Mouse (Mus musculus): ENCODE measurements around the gene Trim75.

Trim75 gene

DNA sequence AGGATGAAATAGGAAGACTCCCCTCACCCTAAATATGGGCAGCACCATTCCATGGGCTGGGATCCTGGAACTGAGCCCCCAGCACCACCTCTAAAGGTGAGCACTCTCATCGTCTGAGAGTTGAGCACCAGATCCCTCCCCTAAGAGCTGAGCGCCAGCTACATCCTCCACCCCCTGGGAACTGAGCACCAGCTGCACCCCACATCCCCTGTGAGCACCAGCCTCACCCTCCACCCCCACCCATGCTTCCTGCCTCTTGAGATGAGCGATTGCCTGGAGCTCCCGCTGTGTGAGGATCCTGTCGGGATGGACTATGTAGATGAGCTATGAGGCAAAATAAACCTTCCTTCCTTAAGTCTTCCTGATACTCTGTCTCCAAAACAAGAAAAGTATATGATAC lies 44.7 kb downstream of the Trim75 start:
- DNase-seq, result no peak

DNA sequence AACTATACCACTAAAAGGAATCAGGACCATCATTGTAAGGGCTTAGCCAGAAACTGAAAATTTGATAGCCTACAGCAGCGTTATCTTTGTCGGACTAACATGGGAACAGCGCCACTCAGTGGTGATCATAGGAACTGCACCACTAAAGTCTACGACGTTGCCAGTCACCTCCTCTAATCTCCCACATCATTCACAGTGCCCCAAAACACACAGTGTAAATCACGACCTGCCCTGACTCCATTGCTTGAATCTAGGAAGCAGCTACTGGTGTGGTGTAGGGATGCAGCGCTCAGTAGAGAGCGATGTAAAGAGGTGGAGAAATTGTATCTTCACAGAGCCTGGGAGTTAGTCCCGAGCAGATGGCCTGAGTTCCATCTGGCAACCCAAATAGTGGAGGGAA lies 46.1 kb downstream of the Trim75 start:
- peak; percentile 85 for DNase-seq

DNA sequence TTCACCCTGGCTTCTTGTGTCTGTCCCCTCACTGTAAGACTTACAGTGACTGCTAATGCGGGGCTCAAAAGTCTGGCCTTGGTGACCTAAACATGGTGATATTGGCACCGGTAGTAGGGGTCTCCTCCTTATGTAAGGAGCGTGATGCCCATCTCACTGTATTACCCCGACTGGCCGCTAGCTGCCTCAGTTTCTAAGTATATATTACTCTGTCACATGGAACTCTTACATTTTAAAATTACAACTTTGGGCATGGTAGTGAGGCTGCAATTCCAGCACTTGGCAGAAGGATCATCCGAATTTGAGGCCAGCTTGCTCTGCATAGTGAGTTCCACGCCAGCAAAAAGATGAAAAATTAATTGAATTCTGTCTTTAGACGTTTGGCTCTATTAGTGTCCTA lies 46.6 kb downstream of the Trim75 start:
- no peak for DNase-seq

DNA sequence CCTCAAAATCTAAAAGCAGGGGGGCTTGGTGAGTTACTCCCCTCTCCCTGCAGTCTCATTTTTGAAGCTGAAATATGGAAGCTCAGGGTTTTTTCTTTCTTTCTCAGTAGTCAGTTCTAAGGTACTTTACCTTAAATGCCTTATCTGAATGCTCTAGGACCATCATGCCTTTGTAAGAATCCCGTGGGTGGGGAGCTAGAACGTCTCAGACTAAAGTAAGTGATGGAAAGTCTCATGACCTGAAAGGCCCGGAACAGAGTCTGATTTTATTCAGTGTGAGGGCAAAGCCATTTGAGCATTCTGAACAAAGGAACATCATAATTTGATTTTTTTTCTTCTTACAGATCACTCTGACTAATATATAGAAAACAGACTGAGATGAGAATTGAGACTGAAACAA lies 52.6 kb downstream of the Trim75 start:
- no peak for DNase-seq

Data from retina, postnatal 1 day (tissue).